Mouse (Mus musculus) spleen, adult 2 months (tissue): ENCODE data around the gene Ccdc33. TPM values are rescaled to one million over a fixed set of nuclear protein-coding genes. Genes with fewer than 3 reads are reported as not detected.
A peak's percentile ranks its signal among the peaks of the same experiment; 100 is the strongest.

Source experiments
- DNase-seq, 2 experiments: peaks; one replicate each; pipeline versions ENCODE4 v3.0.0 to v3.0.0-alpha.2; 2012 to 2021; ENCODE audit warnings: low spot score in 2 of 2, low read depth in 1 of 2
- H3K27ac ChIP-seq: fragments of 200-500 bp; 2 replicates; pipeline ENCODE4 v1.5.1; 2012; ENCODE audit warnings: low read length, inconsistent platforms; ENCODE audit not compliant: insufficient read depth
- H3K27me3 ChIP-seq: fragments of 200-500 bp; 2 replicates; pipeline ENCODE4 v1.6.1; 2012; ENCODE audit warnings: mild to moderate bottlenecking, moderate library complexity, low read length, inconsistent platforms; ENCODE audit not compliant: control insufficient read depth, insufficient read depth
- H3K36me3 ChIP-seq: fragments of 200-500 bp; 2 replicates; pipeline ENCODE4 v1.6.1; 2012; ENCODE audit warnings: mild to moderate bottlenecking, low read length, inconsistent platforms; ENCODE audit not compliant: control insufficient read depth, insufficient read depth
- H3K4me1 ChIP-seq: fragments of 200-500 bp; 2 replicates; pipeline ENCODE4 v1.6.1; 2011; ENCODE audit warnings: inconsistent platforms; ENCODE audit not compliant: control insufficient read depth, insufficient read depth, insufficient read length
- H3K4me3 ChIP-seq: fragments of 200-500 bp; 2 replicates; pipeline ENCODE4 v1.5.1; 2011; ENCODE audit warnings: mild to moderate bottlenecking, inconsistent platforms; ENCODE audit not compliant: insufficient read depth, insufficient read length; ENCODE audit errors: extremely low read depth
- CTCF ChIP-seq: fragments of 200-500 bp; IDR thresholded peaks from 2 replicates; pipeline ENCODE4 v1.5.1; 2011; ENCODE audit warnings: mild to moderate bottlenecking, inconsistent platforms; ENCODE audit not compliant: insufficient read depth, insufficient read length, insufficient replicate concordance; ENCODE audit errors: extremely low read depth
- POLR2A ChIP-seq: fragments of 200-500 bp; IDR thresholded peaks from 2 replicates; pipeline ENCODE4 v1.6.1; 2011; ENCODE audit warnings: low read depth, low read length, inconsistent platforms
- WGBS: fragments of 180-500 bp; shearing (Covaris S2); methylation state at CpG from one replicate; pipeline ENCODE4 v1.1.7; 2018; 5-methylcytosine and 5-hydroxymethylcytosine counted together
- polyA plus RNA-seq: library from polyadenylated mRNA; depleted of rRNA; stranded (reverse); fragments of >200 nt; gene quantifications from 2 replicates; pipeline ENCODE4 v1.2.3, GENCODE M21; 2012; rRNA removed

Gene Ccdc33
- polyA plus RNA-seq, result 0.06 and 0.09 TPM in 2 replicates

DNA sequence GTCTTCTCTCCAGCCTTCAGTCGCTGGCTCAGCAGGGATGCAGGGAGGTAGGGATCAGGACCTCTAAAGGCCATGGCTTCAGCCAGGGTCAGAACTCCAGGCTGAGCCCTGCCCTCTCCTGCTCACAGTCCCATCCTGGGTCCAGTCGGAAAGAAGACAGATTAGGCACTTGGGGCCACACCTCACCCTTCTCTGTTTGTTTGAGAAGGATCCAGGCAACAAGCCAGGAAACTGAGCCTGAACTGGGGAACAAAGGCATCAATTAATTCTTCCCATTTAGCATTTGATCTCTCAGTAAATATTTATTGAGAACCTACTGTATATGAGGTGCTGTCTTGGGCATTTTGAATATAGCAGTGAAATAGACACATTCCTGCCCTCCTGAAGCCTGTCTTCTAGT lies at the start of gene Ccdc33:
TSS of gene Ccdc33 (minus strand) at position 153 of the 400 bp plus-strand sequence.
- Histone ChIP-seq H3K27ac (no peak within 1 kb of the TSS), H3K27me3 (0 out of 2 replicates have a peak, but pooled peaks cover under 1% of the 10 kb centered on the region), H3K36me3 (no peaks in the 10 kb centered on the region), H3K4me1 (no peaks in the 10 kb centered on the region), H3K4me3 (no peak within 1 kb of the TSS)
- 72% methylated on average over 2 of the region's 2 CpGs for WGBS
- TF ChIP-seq POLR2A (no peak), CTCF (no peak)
- no peak for DNase-seq

GRCm38 (mm10) chr9:58165779-58166178 lies 47.2 kb upstream of the Ccdc33 start:
- Histone ChIP-seq H3K27ac (no peak overlapping the region), H3K27me3 (no peaks in the 10 kb centered on the region), H3K36me3 (no peaks in the 10 kb centered on the region), H3K4me3 (no peak overlapping the region), H3K4me1 (0 out of 2 replicates have a peak, but pooled peaks cover 2% of the 10 kb centered on the region)
- TF ChIP-seq CTCF (no peak), POLR2A (no peak)
- DNase-seq, result no peak
- 81% methylated on average over 1 of the region's 1 CpGs for WGBS

DNA sequence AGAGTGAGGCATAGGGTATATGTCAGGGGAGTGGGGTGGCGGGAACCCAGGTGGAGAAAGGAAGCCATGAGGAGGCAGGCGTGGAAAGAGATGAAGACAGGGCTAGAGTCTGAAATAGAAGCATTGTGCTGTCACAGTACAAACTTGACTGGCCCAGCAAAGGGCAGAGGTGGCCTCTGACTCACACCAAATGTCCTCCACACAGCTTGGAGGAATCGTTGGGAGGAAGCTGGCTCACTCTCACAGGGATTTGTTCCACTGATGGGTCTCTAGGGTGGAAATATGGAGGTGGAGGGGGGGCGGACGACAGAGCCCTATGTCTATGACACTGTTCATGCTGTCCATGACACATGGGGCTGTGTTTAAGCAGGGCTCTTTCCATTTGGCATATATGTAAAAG lies 44.5 kb upstream of the Ccdc33 start:
- peaks cover 5% of the 10 kb centered on the region; the same call in 1 of the 2 replicates for H3K4me1 ChIP-seq
- TF ChIP-seq CTCF (no peak), POLR2A (no peak)
- no peaks in the 10 kb centered on the region for H3K36me3 ChIP-seq
- DNase-seq, result no peak
- 81% methylated on average over 5 of the region's 5 CpGs for WGBS
- H3K27ac ChIP-seq, result no peak overlapping the region
- no peaks in the 10 kb centered on the region for H3K27me3 ChIP-seq
- no peak overlapping the region for H3K4me3 ChIP-seq

- Histone ChIP-seq H3K4me3 (no peak overlapping the region), H3K4me1 (peaks cover 5% of the 10 kb centered on the region; the same call in 1 of the 2 replicates), H3K36me3 (no peaks in the 10 kb centered on the region), H3K27ac (no peak overlapping the region), H3K27me3 (no peaks in the 10 kb centered on the region)
- WGBS, result 88% methylated on average over 3 of the region's 3 CpGs
- DNase-seq, result no peak
- no peak for TF ChIP-seq POLR2A
- TF ChIP-seq CTCF, result no peak
Measured at GRCm38 (mm10) chr9:58162173-58162572, 43.5 kb upstream of the Ccdc33 start.

DNA sequence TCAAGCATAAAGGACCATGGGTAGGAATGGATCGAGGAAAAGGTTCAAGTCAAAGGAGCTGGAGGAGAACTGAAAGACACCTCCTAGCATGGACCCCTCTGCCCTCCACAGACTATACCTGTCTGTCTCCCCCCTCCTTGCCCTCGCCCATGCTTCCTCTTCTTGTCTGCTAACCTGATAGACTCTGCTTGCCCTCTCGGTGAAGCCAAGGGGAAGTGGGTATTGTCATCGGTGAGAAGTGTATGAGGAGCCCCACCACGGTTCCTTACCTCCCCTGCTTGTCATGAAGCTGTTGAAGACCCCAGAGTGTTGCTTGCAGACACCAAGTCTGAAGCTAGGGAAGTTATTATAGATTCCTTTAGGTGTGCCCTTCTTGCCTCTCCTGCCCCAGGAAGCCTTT lies 41.7 kb upstream of the Ccdc33 start:
- DNase-seq, result peak in 1 of 2 experiments; percentile 13
- Histone ChIP-seq H3K27ac (no peak overlapping the region), H3K4me3 (no peak overlapping the region), H3K4me1 (peaks cover 5% of the 10 kb centered on the region; the same call in 1 of the 2 replicates), H3K36me3 (no peaks in the 10 kb centered on the region), H3K27me3 (no peaks in the 10 kb centered on the region)
- 17% methylated on average over 5 of the region's 5 CpGs for WGBS
- no peak for TF ChIP-seq POLR2A

- Histone ChIP-seq H3K4me1 (peaks cover 5% of the 10 kb centered on the region; the same call in 1 of the 2 replicates), H3K36me3 (no peaks in the 10 kb centered on the region), H3K27ac (no peak overlapping the region), H3K27me3 (no peaks in the 10 kb centered on the region), H3K4me3 (no peak overlapping the region)
- TF ChIP-seq CTCF (no peak), POLR2A (no peak)
- no peak for DNase-seq
- 49% methylated on average over 4 of the region's 4 CpGs for WGBS
Measured at GRCm38 (mm10) chr9:58159855-58160254, 41.2 kb upstream of the Ccdc33 start.

DNA sequence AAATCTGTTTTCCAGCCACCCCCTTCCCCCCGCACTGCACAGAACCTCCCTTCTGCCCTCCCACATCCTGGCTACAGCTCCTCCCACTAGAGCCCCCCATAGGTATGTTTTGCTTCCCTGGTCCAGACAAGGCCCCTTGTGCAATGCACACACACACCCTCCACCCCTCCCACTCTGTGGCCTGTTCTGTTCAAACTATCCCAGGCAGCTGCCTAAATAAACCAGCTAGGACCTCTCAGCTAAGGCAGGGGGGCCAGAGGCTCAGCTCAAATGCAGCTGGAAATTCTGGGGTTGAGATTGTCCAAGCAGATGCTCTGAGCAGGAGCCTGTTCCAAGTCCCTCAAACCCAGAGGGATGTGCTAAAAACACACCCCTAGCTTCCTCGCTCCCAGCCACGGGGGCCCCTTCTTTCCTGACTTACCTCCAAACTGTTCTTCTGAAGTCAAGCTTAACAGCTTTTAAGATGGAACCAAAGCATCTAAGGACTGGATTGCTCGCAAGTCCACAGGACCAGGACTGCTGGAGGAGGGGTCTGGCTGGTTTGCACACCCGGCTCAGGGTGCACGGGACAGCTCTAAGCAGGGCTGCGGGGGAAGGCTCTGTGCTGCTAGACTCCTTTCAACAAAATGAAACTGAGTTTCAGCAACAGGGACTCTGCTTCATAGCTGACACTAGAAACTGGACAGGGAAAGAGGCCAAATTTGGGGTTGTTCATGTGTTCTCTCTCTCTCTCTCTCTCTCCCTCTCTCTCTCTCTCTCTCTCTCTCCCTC lies 40.1 kb upstream of the Ccdc33 start:
- Histone ChIP-seq H3K4me1 (peaks cover 5% of the 10 kb centered on the region; the same call in 1 of the 2 replicates), H3K27ac (0 out of 2 replicates have a peak overlapping the region, but pooled peaks have one; percentile 23), H3K36me3 (no peaks in the 10 kb centered on the region), H3K4me3 (no peak overlapping the region), H3K27me3 (no peaks in the 10 kb centered on the region)
- TF ChIP-seq POLR2A (no peak), CTCF (no peak)
- DNase-seq, result no peak
- WGBS, result 44% methylated on average over 7 of the region's 7 CpGs
